Mouse (Mus musculus): ENCODE results near the gene Lurap1l.
"Not testable (repeated sequence)": the region's sequence is repeated elsewhere in the genome, so short reads cannot be mapped to it uniquely, and the experiment has no call there.

Gene Lurap1l

DNA sequence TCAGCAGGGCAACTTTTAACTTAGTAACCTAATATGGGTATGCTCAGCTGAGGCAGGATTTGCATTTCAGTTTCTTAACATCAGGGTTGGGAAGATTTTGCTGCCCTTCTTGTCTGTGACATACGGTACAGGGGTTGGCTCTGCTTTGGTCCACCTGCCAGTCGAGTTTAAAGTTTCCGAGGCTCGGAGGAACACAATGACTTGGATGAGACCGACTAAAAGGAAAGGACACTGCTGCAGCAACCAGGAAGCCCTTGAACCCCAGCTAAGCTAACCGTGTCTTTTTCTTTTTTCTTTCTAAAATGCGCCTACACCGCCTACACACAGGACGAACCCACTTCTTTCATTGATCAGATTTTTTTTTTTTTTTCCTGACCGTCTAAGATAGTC, at the start of gene Lurap1l:
TSS of gene Lurap1l (plus strand) at position 166 of the 390 bp plus-strand sequence.
- DNase-seq (ENCODE audit: low spot score in 2 of 2), result peak; percentile 44 to 59

DNA sequence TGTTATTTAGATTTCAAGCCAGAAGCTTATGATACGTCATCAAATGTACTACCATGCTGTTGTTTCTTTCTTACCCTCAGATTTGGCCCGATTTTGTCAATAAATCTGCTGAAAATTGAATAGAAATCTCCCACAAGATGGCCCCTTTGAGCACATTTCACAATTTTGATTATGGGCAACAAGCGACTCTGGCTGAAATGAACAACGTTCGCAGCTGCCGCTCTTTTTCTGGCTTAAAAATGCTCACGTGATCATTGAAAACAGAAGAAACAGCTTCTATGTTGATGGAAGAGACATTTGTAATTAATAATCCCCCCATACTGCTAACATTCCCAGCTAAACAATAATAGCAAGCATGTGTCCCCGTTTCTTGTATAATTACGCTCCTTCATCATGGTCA, 47.5 kb upstream of the Lurap1l start:
- DNase-seq (ENCODE audit: low spot score in 2 of 2), result no peak

DNA sequence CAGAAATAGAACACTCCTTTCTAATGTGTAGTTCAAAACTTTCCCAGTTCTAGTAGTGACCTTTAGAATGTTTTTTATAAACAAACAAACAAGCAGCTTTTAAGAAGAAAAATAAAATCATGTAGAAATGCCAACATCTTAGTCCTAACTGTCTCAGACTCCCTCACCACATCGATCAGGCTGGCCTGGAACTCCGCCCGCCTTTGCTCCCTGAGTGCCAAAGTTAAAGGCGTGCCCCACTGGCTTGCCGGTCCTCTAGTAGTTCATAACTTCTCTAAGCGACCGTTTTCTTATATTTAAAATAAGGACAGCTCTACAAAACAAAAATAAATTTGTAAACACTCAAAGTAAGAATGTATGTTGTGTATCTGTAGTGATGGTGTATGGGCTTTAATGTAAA, 46.5 kb upstream of the Lurap1l start:
- DNase-seq (ENCODE audit: low spot score in 2 of 2), result no peak

DNA sequence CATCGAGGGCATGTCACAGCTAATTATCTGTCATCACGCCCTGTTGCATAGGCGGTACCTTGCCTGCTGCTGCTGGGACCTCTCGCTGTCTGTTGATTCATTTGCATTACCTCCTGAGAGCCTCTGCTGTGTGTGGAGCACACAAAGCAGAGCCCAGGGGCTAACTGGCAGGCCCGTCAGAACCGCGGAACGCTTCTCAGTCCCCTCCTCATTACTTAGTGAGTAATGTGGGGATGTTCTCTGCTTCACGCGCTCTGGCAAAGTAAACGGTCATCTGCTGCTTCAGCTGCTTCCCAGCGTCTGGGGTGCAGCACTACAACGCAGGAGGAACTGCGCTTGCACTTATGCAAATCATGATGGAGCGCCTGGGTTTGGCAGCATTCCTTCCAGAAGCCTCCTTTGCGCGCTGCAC, 45.9 kb upstream of the Lurap1l start:
- DNase-seq (ENCODE audit: low spot score in 2 of 2), result no peak

DNA sequence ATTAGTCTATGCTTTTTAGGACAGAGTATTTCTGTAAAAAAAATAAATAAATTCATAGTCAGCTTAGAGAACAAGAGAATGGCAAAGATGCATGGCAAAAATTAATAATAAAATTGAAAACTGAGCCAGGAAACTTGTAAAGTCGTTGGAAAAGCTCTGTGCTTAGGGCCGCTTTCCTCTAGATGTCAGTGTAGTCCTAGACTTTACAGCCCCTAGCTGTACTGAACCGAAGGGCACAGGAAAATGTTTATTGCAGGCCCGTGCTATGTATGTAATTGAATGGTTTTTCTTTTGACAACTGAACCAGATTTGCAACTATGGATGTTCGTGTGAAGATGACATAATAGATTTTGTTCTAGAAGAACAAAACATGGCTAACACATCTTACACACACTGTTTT, 44.4 kb upstream of the Lurap1l start:
- no peak for DNase-seq (ENCODE audit: low spot score in 2 of 2)

DNA sequence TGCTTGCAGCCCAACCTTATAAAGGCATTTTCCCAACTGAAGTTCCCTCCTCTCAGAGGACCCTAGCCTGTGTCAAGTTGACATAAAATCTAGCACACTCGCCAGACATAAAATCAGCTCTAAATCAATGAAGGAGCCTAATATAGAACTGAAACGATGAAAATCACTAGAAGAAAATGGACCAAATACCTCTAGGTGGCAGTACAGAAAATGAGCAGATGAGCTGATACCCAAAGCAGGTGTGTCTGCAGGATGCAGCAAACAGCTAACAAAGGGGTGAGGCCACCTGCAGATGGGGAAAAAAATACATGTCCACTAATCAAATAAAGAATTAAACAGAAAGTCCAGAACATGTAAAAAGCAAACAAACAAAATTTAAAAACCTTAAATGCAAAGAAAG, 40.8 kb upstream of the Lurap1l start:
- no peak for DNase-seq (ENCODE audit: low spot score in 2 of 2)

DNA sequence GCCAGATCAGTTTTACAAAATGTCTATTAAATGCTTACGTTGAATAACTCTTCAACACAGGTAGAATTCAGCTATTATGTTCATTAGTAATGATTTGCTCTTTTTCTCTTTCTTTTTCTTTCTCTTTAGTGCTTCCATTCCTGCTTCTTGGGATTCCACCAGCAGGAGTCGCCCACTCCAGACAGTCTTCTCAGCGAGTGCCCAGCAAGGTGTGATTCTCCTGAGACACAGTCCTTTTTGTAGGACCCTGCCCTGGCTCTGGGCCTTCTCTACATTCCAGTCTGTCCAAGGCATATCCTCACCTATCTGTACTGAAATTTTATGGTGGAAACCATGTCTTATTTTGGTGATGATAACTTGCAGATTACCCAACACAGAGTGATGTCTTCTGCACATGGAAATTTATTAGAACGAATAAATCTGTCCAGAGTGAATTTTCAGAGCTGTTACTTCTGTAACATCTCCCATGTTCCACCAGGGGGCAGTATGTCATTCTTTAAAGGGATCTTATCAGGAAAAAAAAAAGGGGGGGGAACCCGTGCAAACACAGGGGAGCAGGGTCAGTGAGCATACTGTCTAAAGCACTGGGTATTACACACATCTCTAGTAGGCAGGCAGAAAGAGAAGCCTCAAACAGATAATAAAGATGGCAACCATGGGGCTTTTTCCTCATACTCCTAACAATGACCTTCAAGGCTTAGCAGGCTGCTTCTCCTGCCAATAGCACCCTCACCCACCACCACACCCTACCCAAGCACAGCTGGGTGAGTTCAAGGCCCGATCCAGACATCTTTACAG, 37.4 kb upstream of the Lurap1l start:
- DNase-seq (ENCODE audit: low spot score in 2 of 2), result no peak

DNA sequence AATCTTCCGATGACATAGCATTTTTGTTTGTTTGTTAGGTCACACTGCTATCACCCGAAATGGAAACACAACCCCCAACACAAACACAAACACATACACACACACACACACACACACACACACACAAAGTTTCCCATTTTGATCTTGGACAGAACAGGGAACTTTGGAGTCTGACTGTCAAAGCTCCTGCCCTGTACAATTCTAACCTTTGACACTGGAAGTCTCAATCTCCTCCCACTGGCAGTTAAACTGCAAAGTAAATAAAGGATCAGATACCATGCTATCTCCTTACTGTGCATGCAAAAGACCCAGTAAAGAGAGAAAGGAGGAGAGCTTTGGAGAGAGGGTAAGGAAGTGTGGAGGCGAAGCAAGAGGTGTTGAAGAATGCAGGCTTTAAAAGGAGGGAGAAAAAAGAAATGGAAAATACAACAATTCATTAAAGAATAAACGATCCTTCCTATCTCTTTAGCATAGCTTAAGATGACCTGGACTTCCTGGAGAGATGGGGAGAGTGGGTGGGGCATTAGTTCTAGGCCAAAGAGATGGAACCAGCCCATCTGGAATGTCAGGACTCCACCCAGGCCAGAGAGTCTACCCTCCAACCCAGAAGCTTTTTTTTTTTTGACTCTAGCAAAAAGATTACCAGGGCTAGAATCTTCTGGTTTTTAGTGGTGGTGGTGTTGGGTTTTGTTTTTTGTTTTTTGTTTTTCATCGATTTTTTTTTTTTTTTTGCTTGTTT, 36.2 kb upstream of the Lurap1l start:
- no peak for DNase-seq (ENCODE audit: low spot score in 2 of 2)

DNA sequence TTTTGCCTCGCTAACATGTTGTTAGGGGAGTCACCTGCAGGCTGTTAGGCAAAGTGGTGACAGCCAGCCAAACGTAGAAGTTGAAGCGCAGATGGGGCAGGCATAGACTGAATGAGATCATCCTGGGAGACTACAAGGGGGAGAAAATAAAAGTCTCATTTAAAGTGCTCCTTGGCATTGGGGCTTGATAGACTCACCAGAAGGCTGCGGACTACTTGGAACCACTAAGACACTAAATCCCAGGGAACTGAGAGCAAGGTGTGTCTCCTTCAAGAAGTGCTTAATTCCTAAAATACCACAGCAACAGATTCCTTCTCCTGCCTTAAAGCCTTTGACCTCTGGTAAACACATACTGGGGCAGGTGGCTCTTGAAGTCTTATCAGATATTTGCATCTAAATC, 35.4 kb upstream of the Lurap1l start:
- DNase-seq (ENCODE audit: low spot score in 2 of 2), result no peak

DNA sequence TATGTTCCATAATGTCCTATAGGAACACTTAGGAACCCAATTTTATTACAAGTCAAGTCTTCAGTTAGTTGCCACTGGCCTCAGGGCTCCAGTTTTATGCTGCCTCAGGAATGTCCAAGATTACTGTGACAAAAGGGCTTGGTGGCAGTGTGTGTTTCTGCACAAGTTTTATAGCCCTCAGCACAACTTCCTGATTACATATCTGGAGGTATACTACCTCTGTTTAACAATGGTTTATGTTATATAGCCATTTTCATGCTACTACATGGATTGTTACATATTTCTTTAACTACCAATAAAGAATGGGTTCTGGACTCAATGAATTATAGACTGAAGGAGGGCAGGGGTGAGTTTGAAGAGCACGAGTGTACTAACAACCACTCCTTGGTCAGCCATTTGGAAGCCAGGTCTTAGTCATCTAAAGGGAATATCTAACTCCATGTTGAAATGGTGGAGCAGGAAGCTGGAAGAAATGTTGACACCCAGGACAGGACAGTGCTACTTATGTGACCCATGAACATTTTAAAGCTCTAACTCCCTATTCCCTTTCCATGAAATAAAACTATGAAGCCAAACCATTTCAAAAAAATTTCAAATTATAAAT, 28.3 kb upstream of the Lurap1l start:
- no peak for DNase-seq (ENCODE audit: low spot score in 2 of 2)

DNA sequence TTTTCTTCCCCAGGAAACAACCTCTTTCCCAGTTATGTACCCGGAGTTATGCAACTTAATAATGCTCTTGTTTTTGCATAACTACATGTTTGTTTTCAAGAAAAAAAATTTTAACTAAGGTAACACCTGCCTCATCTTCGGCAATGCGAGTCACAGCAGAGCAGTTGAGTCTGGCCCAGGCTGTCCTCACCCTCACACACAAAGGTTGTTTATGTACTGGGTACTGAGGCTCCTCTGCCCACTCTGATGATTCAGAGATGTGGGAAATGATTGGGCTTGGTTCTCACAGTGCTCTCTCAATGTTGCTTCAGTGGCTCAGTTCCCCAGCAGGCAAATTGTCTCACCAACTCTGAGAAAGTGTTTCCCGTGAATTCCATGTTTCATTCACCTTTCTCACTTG, 23.8 kb upstream of the Lurap1l start:
- DNase-seq (ENCODE audit: low spot score in 2 of 2), result no peak

DNA sequence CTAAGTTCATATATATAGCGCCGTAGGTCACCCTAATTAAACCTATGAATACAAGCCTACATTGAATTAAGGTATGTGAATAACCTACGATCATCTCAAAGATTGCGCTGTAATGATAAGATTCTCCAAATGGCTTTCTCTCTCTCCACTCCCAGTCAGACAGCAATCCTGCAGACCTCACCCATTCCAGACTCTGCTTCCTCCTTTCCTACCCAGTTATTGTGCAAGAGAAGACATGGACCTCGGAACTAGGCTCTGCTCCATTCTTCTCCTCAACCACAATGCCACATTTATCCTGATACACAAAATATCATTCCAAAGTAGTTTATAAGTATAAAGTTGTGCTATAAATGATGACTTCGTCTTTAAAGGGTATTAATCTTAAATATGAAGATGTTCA, 19.4 kb upstream of the Lurap1l start:
- no peak for DNase-seq (ENCODE audit: low spot score in 2 of 2)

DNA sequence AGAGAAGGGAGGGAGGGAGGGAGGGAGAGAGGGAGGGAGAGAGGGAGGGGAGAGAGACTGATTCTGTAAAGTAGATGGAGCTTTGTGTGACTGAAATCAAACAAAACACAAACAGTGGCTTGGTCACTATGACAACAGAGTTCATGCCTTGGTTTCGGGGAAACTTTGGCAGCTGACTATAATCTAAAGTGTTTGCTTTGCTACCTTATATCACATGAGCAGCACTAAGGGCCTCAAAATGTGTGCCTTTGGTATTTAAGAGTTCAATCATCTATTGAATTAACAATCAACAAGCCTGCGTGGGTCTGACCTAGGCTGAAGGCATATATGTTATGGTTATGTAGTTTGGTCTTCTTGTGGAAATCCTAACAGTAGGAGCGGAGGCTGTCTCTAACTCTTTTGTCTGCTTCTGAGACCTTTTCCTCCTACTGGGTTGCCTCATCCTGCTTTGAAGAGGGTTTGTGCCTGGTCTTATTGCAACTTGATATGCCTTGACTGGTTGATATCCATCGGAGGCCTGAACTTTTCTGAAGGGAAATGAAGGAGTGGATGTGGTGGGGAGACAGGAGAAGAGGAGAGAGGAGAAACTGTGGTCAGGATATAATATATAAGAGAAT, 15.1 kb upstream of the Lurap1l start:
- no peak for DNase-seq (ENCODE audit: low spot score in 2 of 2)

DNA sequence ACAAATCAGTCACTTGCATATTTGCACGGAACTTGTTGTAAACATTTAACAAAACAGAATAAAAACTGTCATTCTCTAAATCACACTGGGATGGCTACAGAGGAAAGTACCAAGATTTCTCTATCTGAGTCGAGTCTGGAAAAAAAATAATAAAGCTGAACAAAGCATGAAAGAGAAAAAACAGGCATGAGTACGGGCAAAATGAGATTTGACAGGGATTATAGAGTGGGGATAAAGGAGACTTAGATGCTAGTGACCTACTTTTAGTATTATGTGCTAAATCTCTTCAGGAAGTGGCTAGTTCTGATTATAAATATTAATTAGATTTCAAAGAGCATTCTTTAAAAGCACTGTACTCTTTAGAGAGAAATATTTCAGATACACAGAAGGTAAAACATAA, 3.7 kb upstream of the Lurap1l start:
- DNase-seq (ENCODE audit: low spot score in 2 of 2), result no peak

DNA sequence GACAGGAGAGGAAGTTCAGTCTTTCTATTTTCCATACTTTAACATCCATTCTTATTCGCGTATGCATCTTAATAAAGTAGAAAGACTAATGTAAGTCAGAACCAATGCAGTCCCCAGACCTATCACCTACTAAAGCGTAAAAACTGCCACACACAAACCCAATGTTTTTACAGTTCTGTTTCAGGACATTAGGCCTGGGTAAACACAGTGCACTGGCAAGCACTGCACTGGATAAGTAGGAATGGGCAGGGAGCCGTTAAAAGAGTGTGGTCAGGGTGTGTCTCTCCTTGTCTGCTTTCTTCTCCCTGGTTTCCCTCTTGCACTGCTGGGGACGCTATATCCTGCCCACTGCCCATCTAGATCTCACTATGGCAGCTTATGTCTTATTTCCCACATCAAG, 2.5 kb upstream of the Lurap1l start:
- no peak for DNase-seq (ENCODE audit: low spot score in 2 of 2)

DNA sequence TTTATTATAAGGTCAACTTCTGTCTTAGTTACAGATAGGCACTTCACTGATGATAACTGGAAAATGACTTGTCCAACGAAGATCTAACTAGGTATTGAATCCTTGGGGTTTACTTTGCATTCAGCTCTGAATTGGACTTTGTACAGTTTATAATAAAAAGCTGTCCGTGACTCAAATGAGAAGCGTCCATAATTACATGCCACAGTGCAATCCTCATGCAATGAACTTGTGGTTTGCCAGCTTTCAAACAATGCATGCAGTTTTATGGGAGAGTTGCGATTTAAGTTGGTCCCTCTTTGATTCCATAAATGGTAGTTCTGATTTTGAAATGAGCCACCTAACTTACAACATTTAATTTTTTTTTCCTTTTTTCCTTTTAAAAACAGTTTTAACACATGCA, 1.5 kb upstream of the Lurap1l start:
- no peak for DNase-seq (ENCODE audit: low spot score in 2 of 2)

DNA sequence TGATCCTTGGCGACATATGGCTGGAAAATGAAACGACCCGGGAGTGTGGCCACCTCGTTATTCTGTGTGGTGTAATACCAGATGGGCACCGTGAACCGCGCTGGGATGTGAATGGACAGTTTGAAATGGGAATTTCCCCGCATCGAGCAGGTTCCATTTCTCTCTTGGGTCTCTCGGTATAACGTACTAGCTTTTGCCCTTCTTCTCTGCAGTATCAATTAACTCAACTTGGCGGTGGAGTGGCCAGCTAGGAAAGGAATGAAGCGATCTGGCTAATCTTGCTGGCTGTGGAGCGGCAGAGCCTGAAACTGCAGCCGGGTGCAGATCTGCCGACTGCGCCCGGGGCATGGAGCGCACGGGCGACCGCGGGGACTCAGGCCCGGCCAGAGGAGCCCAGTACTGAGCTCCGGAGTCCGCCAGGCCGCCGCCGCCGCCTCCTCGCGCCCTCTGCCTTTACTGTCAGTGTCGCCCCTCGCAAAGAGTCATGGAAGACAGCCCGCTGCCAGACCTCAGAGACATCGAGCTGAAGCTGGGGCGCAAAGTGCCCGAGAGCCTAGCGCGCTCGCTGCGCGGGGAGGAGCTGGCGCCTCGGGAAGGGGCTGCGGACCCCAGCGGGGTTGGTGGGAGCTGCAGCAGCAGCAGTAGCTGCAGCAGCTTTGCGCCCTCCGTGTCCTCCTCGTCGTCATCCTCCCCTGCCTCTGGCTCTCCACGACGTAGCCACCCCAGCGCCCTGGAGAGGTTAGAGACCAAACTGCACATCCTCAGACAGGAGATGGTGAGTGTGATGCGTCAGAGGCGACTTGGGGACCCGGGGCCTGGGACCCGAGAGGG, 640 bp downstream of the Lurap1l start:
- peak; percentile 41 to 59 for DNase-seq (ENCODE audit: low spot score in 2 of 2)

DNA sequence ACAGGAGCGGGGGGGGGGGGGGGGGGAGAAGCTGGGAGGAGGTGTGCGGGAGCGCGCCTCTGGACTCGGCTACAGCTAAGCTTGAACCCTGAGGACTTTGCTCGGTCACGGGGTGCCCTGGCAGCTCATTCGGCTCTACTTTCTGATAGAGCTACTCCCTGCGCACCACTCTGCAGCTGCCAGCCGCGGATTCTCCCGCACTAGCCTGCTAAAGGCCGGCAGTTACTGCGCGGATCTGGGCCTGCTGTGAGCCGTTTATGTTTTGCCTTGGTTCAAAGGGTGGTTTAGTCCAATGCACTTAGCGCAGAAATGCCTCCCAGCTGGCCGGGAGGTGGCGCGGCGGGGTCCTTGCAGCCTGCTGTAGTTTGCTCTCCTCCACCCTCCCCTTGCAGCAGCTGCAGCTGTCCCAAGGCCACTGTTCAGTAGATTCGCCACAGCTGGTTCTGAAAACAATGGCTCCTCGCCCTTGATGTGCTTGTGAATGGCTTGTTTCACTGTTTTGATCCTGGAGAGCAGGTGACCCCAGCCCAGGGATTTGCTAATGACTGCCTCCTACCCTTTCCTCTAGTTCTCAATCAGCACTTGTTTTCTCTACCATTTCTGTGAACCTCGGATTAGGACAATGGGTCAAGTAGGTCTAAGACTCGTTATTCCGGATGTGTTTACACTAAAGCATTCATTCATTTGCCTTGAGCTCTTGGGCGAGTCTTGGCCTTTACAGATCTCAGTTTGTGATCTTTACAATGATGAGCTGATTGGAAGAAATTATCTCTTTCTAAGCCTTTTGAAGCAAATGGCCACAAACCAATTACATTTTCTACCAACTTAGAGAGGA, 1.5 kb downstream of the Lurap1l start:
- DNase-seq (ENCODE audit: low spot score in 2 of 2), result peak; percentile 75 to 85

DNA sequence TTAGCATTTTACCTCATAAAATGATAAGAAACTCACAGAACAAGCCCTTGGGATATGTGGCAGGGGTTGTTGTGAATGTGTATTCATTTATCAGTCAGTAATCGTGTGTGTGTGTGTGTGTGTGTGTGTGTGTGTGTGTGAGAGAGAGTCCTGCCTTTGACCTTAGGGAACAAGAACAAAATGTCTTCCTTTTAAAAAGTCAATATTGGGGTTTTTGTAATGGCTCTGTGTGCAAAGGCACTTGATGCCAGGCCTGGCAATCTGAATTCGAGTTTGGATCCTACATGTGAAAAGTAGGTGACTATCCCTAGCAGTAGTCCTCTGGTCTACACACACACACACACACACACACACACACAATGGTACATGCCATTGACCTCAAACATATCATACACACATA, 4.8 kb downstream of the Lurap1l start:
- no peak for DNase-seq (ENCODE audit: low spot score in 2 of 2)

DNA sequence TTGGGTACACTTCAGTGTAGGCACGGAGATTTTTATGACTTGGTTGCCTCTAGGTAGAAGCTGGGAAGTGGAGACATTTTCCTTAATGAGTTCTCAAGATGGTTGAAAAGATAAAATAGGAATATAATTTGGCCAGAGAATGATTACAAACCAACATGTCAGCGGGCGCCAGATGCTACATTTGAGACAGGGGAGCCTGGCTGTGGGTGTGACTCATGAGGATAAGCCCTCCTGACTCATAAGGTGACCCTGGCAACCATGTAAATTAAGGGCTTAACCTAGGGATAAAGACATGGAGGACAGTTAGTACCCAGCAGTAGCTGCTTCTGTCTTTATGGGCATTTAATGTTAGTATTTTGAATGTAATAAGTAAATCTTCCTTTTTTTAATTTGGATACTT, 6.2 kb downstream of the Lurap1l start:
- DNase-seq (ENCODE audit: low spot score in 2 of 2), result no peak

DNA sequence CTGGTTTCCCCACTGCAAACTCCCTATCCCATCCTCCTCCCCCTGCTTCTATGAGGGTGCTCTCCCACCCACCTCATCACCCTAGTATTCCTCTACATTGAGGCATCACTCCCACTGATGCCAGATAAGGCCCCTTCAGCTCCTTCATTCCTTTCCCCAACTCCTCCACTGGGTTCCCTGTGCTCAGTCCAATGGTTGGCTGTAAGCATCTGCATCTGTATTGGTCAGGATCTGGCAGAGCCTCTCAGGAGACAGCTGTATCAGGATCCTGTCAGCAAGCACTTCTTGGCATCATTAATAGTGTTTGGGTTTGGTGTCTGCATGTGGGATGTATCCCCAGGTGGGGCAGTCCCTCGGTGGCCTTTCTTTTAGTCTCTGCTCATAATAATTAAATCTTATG, 6.7 kb downstream of the Lurap1l start:
- not testable (repeated sequence) for DNase-seq (ENCODE audit: low spot score in 2 of 2)

All from urinary bladder, postnatal 4 days (tissue).